Mouse (Mus musculus): ENCODE data around the gene Sema3c. TPM values are rescaled to one million over a fixed set of nuclear protein-coding genes. Genes with fewer than 3 reads are reported as not detected.
"Not testable (repeated sequence)": the region's sequence is repeated elsewhere in the genome, so short reads cannot be mapped to it uniquely, and the experiment has no call there.

The Sema3c gene
- total RNA-seq (2021) = 10 to 100 TPM; 20.4 to 24.8 TPM
- long read RNA-seq, experiment 1, full-length matches to known transcripts = 4 of 9 reads
- long read RNA-seq, experiment 1, partial matches to known transcripts = 5 of 9 reads
- long read RNA-seq, experiment 1, other reads (novel, unspliced or antisense) = 0 of 9 reads
- long read RNA-seq, experiment 2, full-length matches to known transcripts = 3 of 5 reads
- long read RNA-seq, experiment 2, partial matches to known transcripts = 1 of 5 reads
- long read RNA-seq, experiment 2, other reads (novel, unspliced or antisense) = 1 of 5 reads

- peak; percentile 9 for DNase-seq
These were observed at the start of gene Sema3c for GRCm38 (mm10) chr5:17573694-17574380. Gene Sema3c, plus strand, starts transcription at chr5:17574281.

DNA sequence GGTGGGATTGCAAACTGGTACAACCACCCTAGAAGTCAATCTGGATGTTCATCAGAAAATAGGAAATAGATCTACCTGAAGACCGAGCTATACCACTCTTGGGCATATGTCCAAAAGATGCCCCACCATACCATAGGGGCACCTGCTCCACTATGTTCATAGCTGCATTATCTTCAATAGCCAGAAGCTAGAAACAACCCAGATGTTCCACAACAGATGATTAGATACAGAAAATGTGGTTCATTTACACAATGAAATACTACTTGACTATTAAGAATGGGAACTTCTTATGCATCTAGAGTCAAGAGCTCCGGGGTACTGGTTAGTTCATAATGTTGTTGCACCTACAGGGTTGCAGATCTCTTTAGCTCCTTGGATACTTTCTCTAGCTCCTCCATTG, 42.9 kb upstream of the Sema3c start:
- not testable (repeated sequence) for DNase-seq

DNA sequence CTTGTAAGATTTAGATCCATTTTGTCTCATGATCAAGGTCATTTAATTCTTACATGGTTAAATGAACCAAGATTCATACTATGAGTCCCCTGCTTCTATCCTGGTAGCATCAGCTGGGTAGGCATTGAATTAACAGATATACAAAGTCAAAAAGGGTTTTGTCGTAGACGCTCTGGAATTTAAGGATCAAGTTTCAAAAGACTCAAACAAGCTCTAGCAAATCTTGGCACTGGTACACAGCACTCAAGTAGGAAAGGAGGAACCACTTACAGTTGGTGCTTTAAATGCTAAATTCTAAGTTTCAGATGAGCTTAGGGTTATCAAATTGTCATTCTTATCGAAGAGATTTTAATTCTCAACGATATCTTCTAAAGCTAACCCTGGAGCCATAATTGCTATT, 30.9 kb upstream of the Sema3c start:
- no peak for DNase-seq

DNA sequence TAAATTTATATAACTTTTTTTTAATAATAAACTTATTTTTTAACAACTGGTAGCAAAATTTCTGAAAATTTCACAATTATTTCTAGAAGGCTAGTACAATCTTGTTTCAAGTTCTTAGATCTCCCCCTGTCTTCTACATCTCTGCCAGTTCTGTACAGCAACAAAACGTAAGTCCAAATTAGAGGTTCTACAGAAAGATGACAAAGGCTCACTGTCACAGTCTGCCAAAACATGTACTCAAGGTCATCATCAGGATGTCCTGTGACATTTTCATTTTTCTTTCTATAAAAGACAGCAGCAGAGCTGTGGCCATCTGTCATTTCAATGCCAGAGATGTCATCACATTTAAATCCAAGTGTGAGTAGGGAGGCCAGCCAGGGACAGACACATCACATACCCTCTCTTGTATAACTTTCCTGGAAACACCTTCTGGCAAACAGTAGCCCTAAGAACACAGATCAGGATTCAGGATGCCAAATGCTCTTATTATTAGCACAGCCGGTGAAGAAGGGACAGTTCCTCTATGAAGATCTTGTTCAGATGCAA, 29.1 kb upstream of the Sema3c start:
- peak; percentile 29 for DNase-seq

DNA sequence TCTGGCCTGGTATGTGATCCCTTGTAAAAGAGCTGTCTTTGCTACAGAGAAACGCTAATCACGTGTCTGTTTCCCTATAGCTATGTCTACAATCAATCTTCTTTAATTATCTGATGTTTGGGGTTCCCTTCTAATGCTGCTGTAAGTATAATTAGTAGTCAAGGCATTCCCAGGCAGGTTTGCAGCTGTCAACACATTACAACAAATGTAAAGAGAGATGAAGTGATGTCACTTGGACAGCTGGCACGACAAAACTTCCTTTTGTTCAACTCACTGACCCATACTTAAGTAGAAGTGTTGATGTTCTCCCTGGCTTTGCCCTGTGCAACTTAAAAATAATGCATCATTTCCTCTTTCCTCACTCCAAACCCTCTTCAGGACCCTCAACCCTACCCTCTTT, 22.4 kb upstream of the Sema3c start:
- DNase-seq = no peak

GRCm38 (mm10) chr5:17556073-17556473, 18.0 kb upstream of the Sema3c start:
- peak; percentile 41 for DNase-seq

DNA sequence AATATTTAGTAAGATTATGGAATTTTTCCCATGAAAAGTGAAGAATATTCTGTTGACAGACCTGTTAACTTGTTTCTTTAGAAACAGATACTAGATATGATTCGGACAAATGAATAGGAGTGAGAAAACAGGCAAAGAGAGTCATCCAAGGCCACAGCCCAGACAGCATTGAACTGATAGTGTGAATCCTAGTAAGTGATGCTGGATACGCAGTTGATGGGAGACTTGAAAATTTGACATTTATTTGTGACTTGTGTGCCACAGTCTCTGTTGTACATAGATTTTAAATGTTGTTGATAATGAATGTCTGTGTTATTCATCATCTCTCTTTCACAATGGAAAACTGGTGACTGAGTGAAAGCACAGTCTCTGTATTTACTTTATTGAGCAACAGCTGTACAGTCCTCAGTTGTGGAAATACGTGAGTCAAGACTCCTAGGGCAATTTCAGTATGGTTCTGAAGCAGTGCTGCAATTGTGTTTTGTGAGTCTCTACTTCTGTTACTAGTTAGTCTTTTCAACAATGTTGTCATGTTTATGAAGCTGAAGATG, 17.3 kb upstream of the Sema3c start:
- no peak for DNase-seq

DNA sequence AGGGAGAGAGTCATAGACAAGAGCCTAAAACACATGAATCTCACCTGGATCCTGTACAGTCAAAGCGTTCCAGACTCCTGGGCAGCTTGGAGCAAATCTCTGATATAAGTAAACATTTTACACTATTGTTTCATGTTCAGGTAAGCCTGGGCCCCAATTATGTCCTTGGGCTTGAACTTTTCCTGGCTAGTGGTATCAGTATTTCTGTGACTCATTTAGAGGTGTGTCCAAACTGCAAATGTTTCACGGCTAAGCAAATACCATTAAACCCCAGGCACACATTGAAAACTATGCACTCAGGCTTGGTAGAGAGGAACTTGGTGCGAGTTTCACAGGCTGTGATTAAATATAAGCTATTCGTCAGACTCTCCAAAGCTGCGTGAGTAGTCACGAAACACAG, 2.5 kb upstream of the Sema3c start:
- DNase-seq = no peak

DNA sequence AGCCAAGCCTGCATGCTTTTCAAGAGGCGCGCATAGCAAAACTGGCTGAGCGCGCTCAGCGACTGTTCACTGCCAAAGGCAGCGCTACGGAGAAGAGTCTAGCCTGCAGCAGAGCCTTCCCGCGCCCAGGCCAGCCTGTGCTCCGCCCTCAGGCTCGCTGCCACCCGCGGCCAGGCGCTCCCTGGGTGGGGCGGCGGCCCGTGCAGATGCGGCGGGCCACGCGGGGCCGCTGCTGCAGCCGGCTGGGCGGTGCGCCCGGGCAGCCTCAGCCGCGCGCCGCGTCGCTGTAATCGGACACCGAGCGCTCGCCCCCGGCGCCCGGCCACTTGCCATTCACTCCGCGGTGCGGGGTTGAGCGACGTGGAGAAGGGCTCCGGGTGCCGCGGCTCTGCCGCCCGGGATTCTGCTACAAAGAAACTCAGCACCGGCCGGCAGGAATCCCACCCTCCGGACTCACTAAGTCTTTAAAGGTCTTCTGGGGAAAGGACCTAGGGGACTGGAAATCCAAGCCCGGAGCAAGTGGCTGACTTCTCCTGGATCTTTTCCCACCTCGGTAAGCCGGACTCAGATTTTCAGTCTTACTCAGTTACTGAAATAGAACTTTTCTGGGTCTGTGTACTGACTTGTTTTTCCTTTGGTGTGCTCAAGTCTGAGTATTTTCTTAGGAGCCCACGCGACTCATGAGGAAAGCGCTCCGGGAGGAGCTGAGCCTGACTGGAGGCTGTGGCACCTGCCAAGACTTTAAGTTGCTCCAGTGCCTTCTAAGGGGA, 517 bp downstream of the Sema3c start:
- DNase-seq = peak; percentile 87

DNA sequence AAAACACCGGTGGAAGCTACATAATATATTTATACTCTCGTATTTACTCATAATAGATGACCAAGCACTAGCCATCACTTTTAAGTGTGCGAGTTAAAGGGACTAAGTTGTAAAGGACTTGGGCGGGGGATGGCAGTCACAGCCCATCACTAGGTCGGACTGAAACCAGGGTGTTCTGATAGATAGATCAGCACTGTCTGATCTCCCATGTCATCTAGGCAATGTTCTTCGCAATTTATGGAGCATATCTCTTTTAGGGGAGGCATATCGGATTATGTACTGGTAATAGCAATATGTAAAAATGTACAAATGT, 1.1 kb downstream of the Sema3c start:
- no peak for DNase-seq

GRCm38 (mm10) chr5:17576069-17576468, 2.0 kb downstream of the Sema3c start:
- DNase-seq = peak; percentile 50

- no peak for DNase-seq
These were observed 8.0 kb downstream of the Sema3c start for GRCm38 (mm10) chr5:17582047-17582515.

DNA sequence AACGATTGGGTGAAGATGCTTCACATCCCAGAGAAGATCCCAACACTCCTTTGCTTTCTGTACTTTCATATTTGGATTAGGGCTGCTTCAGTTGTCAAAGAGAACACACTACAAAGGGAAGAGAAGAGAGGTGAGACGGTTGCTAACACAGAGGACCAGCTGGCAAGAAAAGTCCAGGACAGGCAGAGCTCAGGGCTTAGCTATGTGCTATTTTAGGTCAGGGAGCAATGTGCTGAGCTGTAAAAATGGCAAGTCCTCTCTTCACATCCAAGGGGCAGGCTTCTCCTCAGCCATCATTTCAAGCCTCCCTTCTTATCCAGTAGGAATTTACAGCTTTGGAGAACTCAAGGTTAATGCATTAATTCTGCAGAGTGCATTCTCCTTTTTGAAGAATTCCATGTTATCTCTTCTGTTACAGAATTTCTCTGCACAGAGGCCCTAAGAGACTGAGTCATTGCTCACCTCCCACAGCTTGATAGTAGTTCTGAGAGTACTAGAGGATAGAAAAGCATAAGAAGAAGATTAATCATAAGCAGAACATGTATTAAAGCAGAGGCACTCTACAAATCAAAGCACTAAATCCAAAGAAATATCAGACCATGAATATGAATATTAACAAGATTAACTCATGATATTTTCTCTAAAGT, 10.3 kb downstream of the Sema3c start:
- DNase-seq = no peak

- no peak for DNase-seq
These were observed 12.6 kb downstream of the Sema3c start for GRCm38 (mm10) chr5:17586518-17587210.

- DNase-seq = no peak
These were observed 17.8 kb downstream of the Sema3c start for GRCm38 (mm10) chr5:17591908-17592307.

- no peak for DNase-seq
These were observed 27.6 kb downstream of the Sema3c start for GRCm38 (mm10) chr5:17601700-17602099.

DNA sequence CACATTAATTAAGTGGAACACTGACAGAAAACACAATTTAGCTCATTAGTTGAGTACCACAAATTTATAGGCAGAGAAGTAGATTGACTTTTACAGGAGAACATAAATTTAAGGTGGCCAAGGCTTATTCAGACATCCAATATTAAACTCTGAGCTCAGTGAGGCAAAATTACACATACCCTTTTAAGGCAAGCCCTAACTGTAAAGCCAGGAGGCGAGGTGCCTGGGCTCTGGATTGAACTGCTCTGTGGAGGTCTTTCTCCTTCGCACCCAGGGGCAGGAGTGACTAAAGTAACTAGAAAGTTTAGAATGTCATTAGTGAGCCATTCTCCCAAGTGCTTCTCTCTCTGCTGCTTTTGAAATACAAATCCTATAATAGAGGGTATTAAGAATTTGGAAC, 46.5 kb downstream of the Sema3c start:
- DNase-seq = no peak

DNA sequence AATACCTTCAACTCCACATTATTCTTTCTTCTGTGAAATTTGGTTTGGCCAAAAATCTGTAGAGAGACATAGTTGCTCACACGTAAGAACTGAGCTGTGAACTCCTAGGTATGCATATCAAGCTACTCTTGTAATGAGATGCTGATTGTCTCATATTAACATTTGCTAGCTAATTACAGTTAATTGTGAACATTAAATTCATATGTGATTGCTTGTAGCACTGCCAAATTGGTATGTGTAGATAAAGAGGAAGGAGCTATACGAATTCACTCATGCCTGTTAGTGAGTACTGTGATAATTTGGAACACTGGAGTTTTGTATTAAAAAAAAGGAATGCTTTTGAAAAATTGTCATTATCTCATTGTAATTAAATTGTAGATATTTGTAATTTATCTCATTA, 48.5 kb downstream of the Sema3c start:
- no peak for DNase-seq

GRCm38 (mm10) chr5:17628606-17629005, 54.5 kb downstream of the Sema3c start:
- no peak for DNase-seq

- no peak for DNase-seq
These were observed 55.5 kb downstream of the Sema3c start for GRCm38 (mm10) chr5:17629599-17629998.

- no peak for DNase-seq
These were observed 65.4 kb downstream of the Sema3c start for GRCm38 (mm10) chr5:17639519-17639918.

All from adrenal gland, postnatal 10 days (tissue).